Mouse (Mus musculus): ENCODE results near the gene Stmn3. TPM values are rescaled to one million over a fixed set of nuclear protein-coding genes. Genes with fewer than 3 reads are reported as not detected.

Stmn3 gene
- polyA plus RNA-seq, 1 experiment from 2014 or later = 426 TPM

- Histone ChIP-seq H3K4me2 (replicated peaks; ENCODE audit: low read depth, low read length) (peak overlapping the region; percentile 60), H3K9me3 (ENCODE audit: control insufficient read depth, low read length) (no peaks in the 10 kb centered on the region), H3K4me1 (replicated peaks; ENCODE audit: control insufficient read depth, insufficient read depth, low read length) (peaks cover 2% of the 10 kb centered on the region), H3K36me3 (ENCODE audit: control insufficient read depth, insufficient read depth, low read length) (peaks cover 2% of the 10 kb centered on the region), H3K27ac (ENCODE audit: low read depth, low read length) (peak overlapping the region; percentile 67; the same call in 1 of the 2 replicates), H3K27me3 (ENCODE audit: control insufficient read depth, insufficient read depth, low read length) (no peaks in the 10 kb centered on the region; the same call in 1 of the 2 replicates), H3K9ac (ENCODE audit: low read depth, low read length) (peak overlapping the region; percentile 62), H3K4me3 (ENCODE audit: low read depth, low read length) (peak overlapping the region; percentile 63)
- 12% methylated on average over 7 of the region's 7 CpGs for WGBS
- no peak for DNase-seq (ENCODE audit: low spot score)
- ATAC-seq (ENCODE audit: low FRiP score) = no peak
These were observed 5.8 kb upstream of the Stmn3 start for GRCm38 (mm10) chr2:181320103-181320499.

- Histone ChIP-seq H3K4me1 (replicated peaks; ENCODE audit: control insufficient read depth, insufficient read depth, low read length) (peaks cover 2% of the 10 kb centered on the region), H3K27ac (ENCODE audit: low read depth, low read length) (peak within 1 kb of the TSS; percentile 67), H3K9me3 (ENCODE audit: control insufficient read depth, low read length) (no peaks in the 10 kb centered on the region), H3K27me3 (ENCODE audit: control insufficient read depth, insufficient read depth, low read length) (no peaks in the 10 kb centered on the region; the same call in 1 of the 2 replicates), H3K4me2 (replicated peaks; ENCODE audit: low read depth, low read length) (peak within 1 kb of the TSS; percentile 60), H3K36me3 (ENCODE audit: control insufficient read depth, insufficient read depth, low read length) (peaks cover 2% of the 10 kb centered on the region), H3K4me3 (ENCODE audit: low read depth, low read length) (peak within 1 kb of the TSS; percentile 63), H3K9ac (ENCODE audit: low read depth, low read length) (peak within 1 kb of the TSS; percentile 62)
- ATAC-seq (ENCODE audit: low FRiP score) = peak; percentile 93
- DNase-seq (ENCODE audit: low spot score) = peak; percentile 93
- 7% methylated on average over 40 of the region's 40 CpGs for whole genome bisulfite sequencing
These were observed 5.2 kb upstream of the Stmn3 start, which contains the start of gene Rtel1 for GRCm38 (mm10) chr2:181319248-181320102. TSS of gene Rtel1 (plus strand) at chr2:181319739.

GRCm38 (mm10) chr2:181313344-181314079 is 788 bp downstream of the Stmn3 start:
- peak overlapping the region; percentile 82 for H3K27ac ChIP-seq (ENCODE audit: low read depth, low read length)
- WGBS = 2% methylated on average over 35 of the region's 35 CpGs
- peak; percentile 82 for ATAC-seq (ENCODE audit: low FRiP score)
- H3K4me1 ChIP-seq (replicated peaks; ENCODE audit: control insufficient read depth, insufficient read depth, low read length) = no peaks in the 10 kb centered on the region; the same call in 1 of the 2 replicates
- H3K4me3 ChIP-seq (ENCODE audit: low read depth, low read length) = peak overlapping the region; percentile 58
- no peaks in the 10 kb centered on the region for H3K36me3 ChIP-seq (ENCODE audit: control insufficient read depth, insufficient read depth, low read length)
- H3K4me2 ChIP-seq (replicated peaks; ENCODE audit: low read depth, low read length) = peak overlapping the region; percentile 49
- peak overlapping the region; percentile 90 for H3K9ac ChIP-seq (ENCODE audit: low read depth, low read length)
- no peaks in the 10 kb centered on the region for H3K9me3 ChIP-seq (ENCODE audit: control insufficient read depth, low read length)
- peak; percentile 61 for DNase-seq (ENCODE audit: low spot score)
- H3K27me3 ChIP-seq (ENCODE audit: control insufficient read depth, insufficient read depth, low read length) = peaks cover 2% of the 10 kb centered on the region; the same call in 1 of the 2 replicates

- H3K27ac ChIP-seq (ENCODE audit: low read depth, low read length) = no peak overlapping the region
- H3K4me2 ChIP-seq (replicated peaks; ENCODE audit: low read depth, low read length) = peak overlapping the region; percentile 49
- H3K36me3 ChIP-seq (ENCODE audit: control insufficient read depth, insufficient read depth, low read length) = no peaks in the 10 kb centered on the region
These were observed 1.3 kb downstream of the Stmn3 start for GRCm38 (mm10) chr2:181313006-181313343.

GRCm38 (mm10) chr2:181312435-181312834 is 1.9 kb downstream of the Stmn3 start:
- Histone ChIP-seq H3K27me3 (ENCODE audit: control insufficient read depth, insufficient read depth, low read length) (peaks cover 2% of the 10 kb centered on the region; the same call in 1 of the 2 replicates), H3K4me1 (replicated peaks; ENCODE audit: control insufficient read depth, insufficient read depth, low read length) (no peaks in the 10 kb centered on the region; the same call in 1 of the 2 replicates), H3K27ac (ENCODE audit: low read depth, low read length) (no peak overlapping the region), H3K9me3 (ENCODE audit: control insufficient read depth, low read length) (no peaks in the 10 kb centered on the region), H3K4me2 (replicated peaks; ENCODE audit: low read depth, low read length) (peak overlapping the region; percentile 49), H3K9ac (ENCODE audit: low read depth, low read length) (no peak overlapping the region; the same call in 1 of the 2 replicates), H3K36me3 (ENCODE audit: control insufficient read depth, insufficient read depth, low read length) (no peaks in the 10 kb centered on the region), H3K4me3 (ENCODE audit: low read depth, low read length) (peak overlapping the region; percentile 58)
- DNase-seq (ENCODE audit: low spot score) (no peak), ATAC-seq (ENCODE audit: low FRiP score) (no peak)
- 61% methylated on average over 3 of the region's 3 CpGs for WGBS

More at GRCm38 (mm10) chr2:181313006-181313343, 1.3 kb downstream of the Stmn3 start:
- Histone ChIP-seq H3K4me1 (replicated peaks; ENCODE audit: control insufficient read depth, insufficient read depth, low read length) (no peaks in the 10 kb centered on the region; the same call in 1 of the 2 replicates), H3K9ac (ENCODE audit: low read depth, low read length) (peak overlapping the region; percentile 90), H3K9me3 (ENCODE audit: control insufficient read depth, low read length) (no peaks in the 10 kb centered on the region), H3K27me3 (ENCODE audit: control insufficient read depth, insufficient read depth, low read length) (peaks cover 2% of the 10 kb centered on the region; the same call in 1 of the 2 replicates), H3K4me3 (ENCODE audit: low read depth, low read length) (peak overlapping the region; percentile 58)
- ATAC-seq (ENCODE audit: low FRiP score) (no peak; the same call in 1 of the 2 replicates), DNase-seq (ENCODE audit: low spot score) (no peak)
- 11% methylated on average over 5 of the region's 5 CpGs for WGBS

GRCm38 (mm10) chr2:181307144-181307804 is 7.0 kb downstream of the Stmn3 start:
- 10% methylated on average over 30 of the region's 30 CpGs for WGBS
- Histone ChIP-seq H3K4me1 (replicated peaks; ENCODE audit: control insufficient read depth, insufficient read depth, low read length) (no peaks in the 10 kb centered on the region), H3K27me3 (ENCODE audit: control insufficient read depth, insufficient read depth, low read length) (peaks cover 5% of the 10 kb centered on the region; the same call in 1 of the 2 replicates), H3K36me3 (ENCODE audit: control insufficient read depth, insufficient read depth, low read length) (peaks cover 3% of the 10 kb centered on the region; the same call in 1 of the 2 replicates), H3K4me3 (ENCODE audit: low read depth, low read length) (no peak overlapping the region), H3K27ac (ENCODE audit: low read depth, low read length) (no peak overlapping the region), H3K4me2 (replicated peaks; ENCODE audit: low read depth, low read length) (no peak overlapping the region; the same call in 1 of the 2 replicates), H3K9me3 (ENCODE audit: control insufficient read depth, low read length) (no peaks in the 10 kb centered on the region), H3K9ac (ENCODE audit: low read depth, low read length) (no peak overlapping the region)
- ATAC-seq (ENCODE audit: low FRiP score) = peak; percentile 57; the same call in 1 of the 2 replicates
- DNase-seq (ENCODE audit: low spot score) = peak; percentile 66

GRCm38 (mm10) chr2:181304944-181305343 is 9.4 kb downstream of the Stmn3 start:
- Histone ChIP-seq H3K36me3 (ENCODE audit: control insufficient read depth, insufficient read depth, low read length) (peaks cover 3% of the 10 kb centered on the region; the same call in 1 of the 2 replicates), H3K27me3 (ENCODE audit: control insufficient read depth, insufficient read depth, low read length) (peaks cover 5% of the 10 kb centered on the region; the same call in 1 of the 2 replicates), H3K4me2 (replicated peaks; ENCODE audit: low read depth, low read length) (no peak overlapping the region), H3K4me1 (replicated peaks; ENCODE audit: control insufficient read depth, insufficient read depth, low read length) (no peaks in the 10 kb centered on the region), H3K9ac (ENCODE audit: low read depth, low read length) (no peak overlapping the region), H3K27ac (ENCODE audit: low read depth, low read length) (no peak overlapping the region), H3K4me3 (ENCODE audit: low read depth, low read length) (no peak overlapping the region), H3K9me3 (ENCODE audit: control insufficient read depth, low read length) (no peaks in the 10 kb centered on the region)
- DNase-seq (ENCODE audit: low spot score) (no peak), ATAC-seq (ENCODE audit: low FRiP score) (no peak)
- 79% methylated on average over 1 of the region's 1 CpGs for WGBS

- Histone ChIP-seq H3K4me3 (ENCODE audit: low read depth, low read length) (no peak overlapping the region), H3K4me2 (replicated peaks; ENCODE audit: low read depth, low read length) (no peak overlapping the region), H3K27me3 (ENCODE audit: control insufficient read depth, insufficient read depth, low read length) (peaks cover 5% of the 10 kb centered on the region; the same call in 1 of the 2 replicates), H3K9ac (ENCODE audit: low read depth, low read length) (no peak overlapping the region), H3K27ac (ENCODE audit: low read depth, low read length) (no peak overlapping the region), H3K9me3 (ENCODE audit: control insufficient read depth, low read length) (no peaks in the 10 kb centered on the region), H3K4me1 (replicated peaks; ENCODE audit: control insufficient read depth, insufficient read depth, low read length) (no peaks in the 10 kb centered on the region), H3K36me3 (ENCODE audit: control insufficient read depth, insufficient read depth, low read length) (peaks cover 3% of the 10 kb centered on the region; the same call in 1 of the 2 replicates)
- ATAC-seq (ENCODE audit: low FRiP score) = no peak
- DNase-seq (ENCODE audit: low spot score) = peak; percentile 21
- 40% methylated on average over 3 of the region's 3 CpGs for WGBS
These were observed 12.3 kb downstream of the Stmn3 start for GRCm38 (mm10) chr2:181302041-181302440.

All from hindbrain, embryonic 11.5 days (tissue).